Mouse (Mus musculus) neural tube, embryonic 14.5 days (tissue): ENCODE measurements around the gene Grm2. TPM values are rescaled to one million over a fixed set of nuclear protein-coding genes. Genes with fewer than 3 reads are reported as not detected.

Experiments
- ATAC-seq: fragments of 200-750 bp; cut with Nextera tagmentation; 2 replicates; pipeline ENCODE4 v1.8.0; 2017; ENCODE audit warnings: low read depth, mild to moderate bottlenecking, moderate TSS enrichment, moderate library complexity
- H3K27ac ChIP-seq: fragments of 300-500 bp; sonication (generic); 2 replicates; pipeline ENCODE4 v1.5.1; 2014; ENCODE audit warnings: low read depth, mild to moderate bottlenecking, control low read depth, low read length, moderate library complexity, mixed read lengths
- H3K27me3 ChIP-seq: fragments of 300-500 bp; sonication (generic); 2 replicates; pipeline ENCODE4 v1.6.1; 2014; ENCODE audit warnings: low read length; ENCODE audit not compliant: control insufficient read depth, insufficient read depth
- H3K36me3 ChIP-seq: fragments of 300-500 bp; sonication (generic); 2 replicates; pipeline ENCODE4 v1.6.1; 2014; ENCODE audit warnings: low read length, mixed read lengths; ENCODE audit not compliant: control insufficient read depth, insufficient read depth
- H3K4me1 ChIP-seq: fragments of 300-500 bp; sonication (generic); 2 replicates; pipeline ENCODE4 v1.6.1; 2014; ENCODE audit warnings: low read length; ENCODE audit not compliant: control insufficient read depth, insufficient read depth
- H3K4me2 ChIP-seq: fragments of 300-500 bp; sonication (generic); 2 replicates; pipeline ENCODE4 v1.6.1; 2014; ENCODE audit warnings: mild to moderate bottlenecking, low read depth, low read length, control low read depth
- H3K4me3 ChIP-seq: fragments of 300-500 bp; sonication (generic); 2 replicates; pipeline ENCODE4 v1.5.1; 2014; ENCODE audit warnings: low read depth, low read length, control low read depth, mixed read lengths
- H3K9ac ChIP-seq: fragments of 300-500 bp; sonication (generic); replicated peaks from 2 replicates; pipeline ENCODE4 v1.6.1; 2014; ENCODE audit warnings: low read depth, mild to moderate bottlenecking, control low read depth, low read length, mixed read lengths
- H3K9me3 ChIP-seq: fragments of 300-500 bp; sonication (generic); 2 replicates; pipeline ENCODE4 v1.6.1; 2016; ENCODE audit warnings: low read length; ENCODE audit not compliant: control insufficient read depth
- WGBS: fragments of 180-500 bp; shearing (Covaris S2); extraction: QIAGEN DNeasy Blood & Tissue Kit; methylation state at CpG from one replicate; pipeline ENCODE4 v1.1.7; 2014; 5-methylcytosine and 5-hydroxymethylcytosine counted together
- polyA plus RNA-seq: library from polyadenylated mRNA; unstranded; fragments of >200 nt; fragmentation: Nextera tagmentation; extraction: Ambion mirVana; gene quantifications from 2 replicates; pipeline ENCODE4 v1.2.1, GENCODE M21; 2014

Grm2 gene
- 4.9 and 7.5 TPM in 2 replicates for polyA plus RNA-seq

GRCm38 (mm10) chr9:106655884-106656720 lies at the start of gene Grm2:
TSS of gene Grm2 (minus strand) at chr9:106656082.
- Histone ChIP-seq H3K4me2 (peak within 1 kb of the TSS; percentile 71), H3K9ac (peak within 1 kb of the TSS; percentile 66), H3K4me1 (no peaks in the 10 kb centered on the region; the same call in 1 of the 2 replicates), H3K9me3 (no peaks in the 10 kb centered on the region), H3K27me3 (no peaks in the 10 kb centered on the region), H3K4me3 (peak within 1 kb of the TSS; percentile 39), H3K36me3 (peaks cover 8% of the 10 kb centered on the region; the same call in 1 of the 2 replicates), H3K27ac (no peak within 1 kb of the TSS)
- ATAC-seq = peak; percentile 73
- WGBS = 1% methylated on average over 29 of the region's 44 CpGs

DNA sequence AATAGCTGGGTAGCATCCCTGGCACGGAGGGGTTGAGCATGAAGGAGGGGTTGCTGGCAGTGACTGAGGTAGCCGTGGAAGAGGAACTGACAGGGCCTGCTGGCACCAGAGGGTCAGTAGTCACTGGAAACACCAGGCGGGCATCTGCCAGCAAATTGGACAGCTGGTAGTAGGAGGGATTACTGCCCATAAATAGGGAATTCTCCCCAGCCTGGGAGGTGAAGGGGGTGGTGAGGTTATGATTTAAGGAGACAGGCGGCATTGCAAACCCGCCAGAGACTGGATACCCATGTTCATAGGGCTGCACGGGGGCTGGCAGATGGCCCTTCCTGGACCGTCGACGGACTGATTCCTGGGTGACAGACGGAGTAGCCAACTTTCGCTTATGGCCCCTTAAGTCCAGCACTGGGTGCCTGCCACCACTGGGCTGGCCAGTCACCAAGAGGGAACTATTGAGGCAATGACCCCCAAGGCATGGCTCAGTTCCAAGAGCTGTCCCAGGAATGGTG lies 37.1 kb upstream of the Grm2 start:
- peaks cover 32% of the 10 kb centered on the region for H3K36me3 ChIP-seq
- no peaks in the 10 kb centered on the region for H3K4me1 ChIP-seq
- no peaks in the 10 kb centered on the region for H3K9me3 ChIP-seq
- H3K9ac ChIP-seq = no peak overlapping the region
- peak; percentile 28; the same call in 1 of the 2 replicates for ATAC-seq
- no peaks in the 10 kb centered on the region for H3K27me3 ChIP-seq
- H3K4me2 ChIP-seq = no peak overlapping the region
- H3K27ac ChIP-seq = no peak overlapping the region
- WGBS = 84% methylated on average over 11 of the region's 11 CpGs
- no peak overlapping the region for H3K4me3 ChIP-seq

DNA sequence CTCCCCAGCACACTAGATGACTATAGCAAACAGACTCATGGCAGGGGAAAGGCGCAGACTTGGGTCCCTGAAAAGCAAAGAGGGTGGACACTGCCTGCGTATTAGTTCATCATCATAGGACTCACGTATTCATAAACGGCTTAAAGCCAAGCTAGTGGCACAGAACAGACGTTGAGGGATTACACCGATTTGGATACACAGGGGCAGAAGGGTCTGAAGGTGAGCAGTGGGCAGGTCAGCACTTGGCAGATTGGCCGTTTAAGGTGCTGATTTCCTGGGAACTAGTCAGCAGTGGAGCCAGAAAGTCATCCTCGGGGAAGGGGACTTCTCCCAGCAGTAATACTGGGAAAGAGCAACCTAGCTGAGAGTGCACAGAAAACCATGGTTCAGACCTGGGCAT lies 33.0 kb upstream of the Grm2 start:
- no peak for ATAC-seq
- Histone ChIP-seq H3K27ac (no peak overlapping the region), H3K9ac (no peak overlapping the region), H3K4me3 (no peak overlapping the region), H3K4me1 (peaks cover 7% of the 10 kb centered on the region; the same call in 1 of the 2 replicates), H3K36me3 (peaks cover 14% of the 10 kb centered on the region; the same call in 1 of the 2 replicates), H3K4me2 (no peak overlapping the region), H3K27me3 (no peaks in the 10 kb centered on the region), H3K9me3 (no peaks in the 10 kb centered on the region)
- WGBS = 86% methylated on average over 8 of the region's 8 CpGs

- H3K4me2 ChIP-seq = 0 out of 2 replicates have a peak overlapping the region, but pooled peaks have one; percentile 6
- no peaks in the 10 kb centered on the region for H3K27me3 ChIP-seq
- peaks cover 7% of the 10 kb centered on the region; the same call in 1 of the 2 replicates for H3K4me1 ChIP-seq
- H3K36me3 ChIP-seq = 0 out of 2 replicates have a peak, but pooled peaks cover 3% of the 10 kb centered on the region
- H3K9me3 ChIP-seq = no peaks in the 10 kb centered on the region
- no peak overlapping the region for H3K4me3 ChIP-seq
- WGBS = 36% methylated on average over 8 of the region's 8 CpGs
- no peak overlapping the region for H3K27ac ChIP-seq
- no peak overlapping the region for H3K9ac ChIP-seq
- ATAC-seq = peak; percentile 52; the same call in 1 of the 2 replicates
These were observed 31.2 kb upstream of the Grm2 start for GRCm38 (mm10) chr9:106686983-106687650.

- H3K36me3 ChIP-seq = peaks cover 10% of the 10 kb centered on the region; the same call in 1 of the 2 replicates
- peak within 1 kb of the TSS; percentile 98 for H3K4me2 ChIP-seq
- peak within 1 kb of the TSS; percentile 35; the same call in 1 of the 2 replicates for H3K27ac ChIP-seq
- H3K9ac ChIP-seq = peak within 1 kb of the TSS; percentile 86
- ATAC-seq = peak; percentile 93
- no peaks in the 10 kb centered on the region for H3K27me3 ChIP-seq
- peaks cover 7% of the 10 kb centered on the region; the same call in 1 of the 2 replicates for H3K4me1 ChIP-seq
- H3K9me3 ChIP-seq = no peaks in the 10 kb centered on the region
- peak within 1 kb of the TSS; percentile 85 for H3K4me3 ChIP-seq
- WGBS = under 1% methylated on average over 67 of the region's 86 CpGs
These were observed 29.6 kb upstream of the Grm2 start, which contains the start of gene Tex264 for GRCm38 (mm10) chr9:106685249-106686101. TSS of gene Tex264 (minus strand) at chr9:106685927.

DNA sequence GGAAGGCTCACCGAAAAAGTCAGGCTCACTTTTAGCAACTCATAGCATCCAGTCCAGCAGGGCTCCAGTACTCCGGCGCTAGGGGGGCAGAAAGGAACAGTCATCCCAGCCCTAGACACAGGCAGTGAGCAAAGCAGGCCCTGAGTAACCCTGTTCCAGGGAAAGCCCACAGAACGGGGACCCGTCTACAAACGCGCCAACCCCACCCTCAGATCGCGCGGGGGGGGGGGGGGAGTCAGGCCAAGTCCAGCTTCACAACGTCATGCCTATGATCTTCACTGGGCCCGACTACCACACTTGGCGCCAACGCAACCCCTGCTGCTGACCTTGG lies 29.0 kb upstream of the Grm2 start:
- H3K4me1 ChIP-seq = peaks cover 7% of the 10 kb centered on the region; the same call in 1 of the 2 replicates
- no peaks in the 10 kb centered on the region for H3K27me3 ChIP-seq
- peak overlapping the region; percentile 86 for H3K9ac ChIP-seq
- H3K9me3 ChIP-seq = no peaks in the 10 kb centered on the region
- H3K4me3 ChIP-seq = peak overlapping the region; percentile 85
- H3K27ac ChIP-seq = no peak overlapping the region
- WGBS = 8% methylated on average over 11 of the region's 14 CpGs
- H3K4me2 ChIP-seq = peak overlapping the region; percentile 98
- peaks cover 9% of the 10 kb centered on the region; the same call in 1 of the 2 replicates for H3K36me3 ChIP-seq
- peak; percentile 8; the same call in 1 of the 2 replicates for ATAC-seq

DNA sequence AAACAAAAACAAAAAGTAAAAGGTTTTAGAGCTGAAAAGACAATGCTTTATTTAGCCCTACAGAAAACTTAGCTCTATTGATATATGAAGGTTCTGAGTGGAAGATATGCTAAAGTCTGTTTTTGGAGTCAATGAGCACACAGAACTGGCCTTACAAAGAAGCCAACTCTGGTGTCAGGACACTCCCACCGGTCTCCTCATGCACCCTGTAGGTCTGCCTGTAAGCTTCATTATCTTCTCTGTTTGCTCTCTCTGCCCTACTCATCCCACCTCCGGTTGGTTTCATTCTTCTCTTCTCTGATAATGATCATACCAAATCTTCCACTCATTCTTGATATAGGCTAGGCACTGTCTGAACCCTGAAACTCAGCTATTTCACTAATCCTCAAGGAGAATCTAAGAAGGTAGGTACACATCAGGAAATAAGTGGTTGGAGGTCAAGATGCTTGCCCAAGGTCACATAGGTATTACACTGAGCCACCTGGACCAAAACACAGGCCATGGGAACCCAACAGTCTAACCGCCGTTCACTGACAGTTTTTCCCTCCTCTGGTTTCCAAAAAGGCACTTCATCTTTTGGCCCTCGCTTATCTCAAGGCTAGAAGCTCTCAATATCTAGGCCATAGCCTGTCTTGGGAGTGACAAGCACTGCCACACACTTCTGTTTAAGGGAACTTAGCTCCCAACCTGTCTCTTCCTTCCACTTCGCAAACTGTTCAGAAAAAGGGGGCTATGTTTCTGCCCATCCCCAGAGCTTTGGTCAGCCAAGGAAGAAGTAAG lies 28.4 kb upstream of the Grm2 start:
- Histone ChIP-seq H3K4me1 (peaks cover 7% of the 10 kb centered on the region; the same call in 1 of the 2 replicates), H3K27ac (no peak overlapping the region), H3K36me3 (peaks cover 9% of the 10 kb centered on the region; the same call in 1 of the 2 replicates), H3K4me3 (peak overlapping the region; percentile 85), H3K27me3 (no peaks in the 10 kb centered on the region), H3K9me3 (no peaks in the 10 kb centered on the region), H3K9ac (no peak overlapping the region; the same call in 1 of the 2 replicates), H3K4me2 (peak overlapping the region; percentile 98)
- WGBS = 84% methylated on average over 6 of the region's 6 CpGs
- no peak for ATAC-seq
